Mouse (Mus musculus): ENCODE measurements around the gene Rnf167. TPM values are rescaled to one million over a fixed set of nuclear protein-coding genes. Genes with fewer than 3 reads are reported as not detected.

Rnf167 gene
- polyA plus RNA-seq, 1 experiment = 143 TPM

DNA sequence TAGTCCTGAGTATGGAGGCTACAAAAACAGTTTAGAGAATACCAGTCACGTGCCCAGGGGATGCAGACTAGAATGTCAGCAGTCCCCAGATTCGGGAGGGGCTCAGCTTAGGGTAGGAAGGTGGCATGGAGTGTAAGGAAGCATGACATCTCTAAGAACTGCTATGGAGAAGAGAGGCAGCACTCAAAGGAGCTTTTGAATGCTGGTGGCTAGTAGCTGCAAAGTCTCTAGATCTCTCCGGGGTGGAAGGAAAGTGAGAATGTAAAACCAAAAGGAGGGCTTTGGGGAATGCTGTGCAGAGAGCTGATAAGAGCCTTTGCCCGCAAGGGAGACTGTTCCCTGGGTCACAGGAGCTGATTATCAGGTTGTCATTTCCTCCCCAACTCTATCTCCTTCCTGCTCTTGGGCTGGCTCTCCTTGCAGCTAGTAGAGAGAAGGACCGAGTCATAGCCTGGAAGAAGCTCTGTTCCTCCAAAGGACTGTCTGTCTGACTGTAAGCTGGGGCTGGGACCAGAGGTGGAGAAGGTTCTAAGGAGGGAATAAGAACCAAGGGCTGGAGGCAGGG is 8.2 kb upstream of the Rnf167 start, which contains the start of gene Gp1ba:
TSS of gene Gp1ba (plus strand) at position 409 of the 565 bp plus-strand sequence.
- WGBS = 54% methylated on average over 5 of the region's 5 CpGs

DNA sequence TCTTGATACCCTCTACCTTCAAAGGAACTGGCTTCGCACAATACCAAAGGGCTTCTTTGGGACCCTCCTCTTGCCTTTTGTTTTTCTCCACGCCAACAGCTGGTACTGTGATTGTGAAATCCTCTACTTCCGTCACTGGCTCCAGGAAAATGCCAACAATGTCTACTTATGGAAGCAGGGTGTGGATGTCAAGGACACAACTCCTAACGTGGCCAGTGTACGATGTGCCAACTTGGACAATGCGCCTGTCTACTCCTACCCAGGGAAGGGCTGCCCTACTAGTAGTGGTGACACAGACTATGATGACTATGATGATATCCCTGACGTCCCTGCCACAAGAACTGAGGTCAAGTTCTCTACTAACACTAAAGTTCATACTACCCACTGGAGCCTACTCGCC is 7.1 kb upstream of the Rnf167 start:
- Histone ChIP-seq H3K4me3 (replicated peaks; ENCODE audit: insufficient read depth, low read depth, low read length) (no peak overlapping the region), H3K27ac (ENCODE audit: insufficient read depth, low read length) (no peak overlapping the region), H3K4me1 (ENCODE audit: control insufficient read depth, insufficient read depth, low read length) (peaks cover under 1% of the 10 kb centered on the region; the same call in 1 of the 2 replicates), H3K27me3 (ENCODE audit: control insufficient read depth, insufficient read depth, low read length) (no peaks in the 10 kb centered on the region)
- WGBS = 81% methylated on average over 8 of the region's 8 CpGs
- DNase-seq = no peak
- TF ChIP-seq POLR2A (IDR thresholded peaks at IDR 0.05; ENCODE audit: borderline replicate concordance, insufficient read depth, low read length) (no peak), CTCF (IDR thresholded peaks at IDR 0.05; ENCODE audit: borderline replicate concordance, insufficient read depth, low read depth, low read length) (no peak)

More for the DNA sequence above, 8.2 kb upstream of the Rnf167 start, which contains the start of gene Gp1ba:
- Histone ChIP-seq H3K4me3 (replicated peaks; ENCODE audit: insufficient read depth, low read depth, low read length) (no peak within 1 kb of the TSS), H3K27ac (ENCODE audit: insufficient read depth, low read length) (no peak within 1 kb of the TSS), H3K4me1 (ENCODE audit: control insufficient read depth, insufficient read depth, low read length) (no peaks in the 10 kb centered on the region), H3K27me3 (ENCODE audit: control insufficient read depth, insufficient read depth, low read length) (no peaks in the 10 kb centered on the region)
- DNase-seq = no peak
- TF ChIP-seq POLR2A (IDR thresholded peaks at IDR 0.05; ENCODE audit: borderline replicate concordance, insufficient read depth, low read length) = no peak
- TF ChIP-seq CTCF (IDR thresholded peaks at IDR 0.05; ENCODE audit: borderline replicate concordance, insufficient read depth, low read depth, low read length) = no peak

DNA sequence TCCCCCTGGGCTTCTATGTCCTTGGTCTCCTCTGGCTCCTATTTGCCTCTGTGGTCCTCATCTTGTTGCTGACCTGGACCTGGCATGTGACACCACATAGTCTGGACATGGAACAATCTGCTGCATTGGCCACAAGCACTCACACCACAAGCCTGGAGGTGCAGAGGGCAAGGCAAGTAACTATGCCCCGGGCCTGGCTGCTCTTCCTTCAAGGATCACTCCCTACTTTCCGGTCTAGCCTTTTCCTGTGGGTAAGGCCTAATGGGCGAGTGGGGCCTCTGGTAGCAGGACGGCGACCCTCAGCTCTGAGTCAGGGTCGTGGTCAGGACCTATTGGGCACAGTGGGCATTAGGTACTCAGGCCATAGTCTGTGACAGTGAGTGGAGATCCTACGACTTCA is 5.8 kb upstream of the Rnf167 start:
- DNase-seq = no peak
- WGBS = 82% methylated on average over 7 of the region's 7 CpGs
- Histone ChIP-seq H3K4me1 (ENCODE audit: control insufficient read depth, insufficient read depth, low read length) (peaks cover 11% of the 10 kb centered on the region), H3K27ac (ENCODE audit: insufficient read depth, low read length) (no peak overlapping the region), H3K4me3 (replicated peaks; ENCODE audit: insufficient read depth, low read depth, low read length) (no peak overlapping the region), H3K27me3 (ENCODE audit: control insufficient read depth, insufficient read depth, low read length) (no peaks in the 10 kb centered on the region)
- TF ChIP-seq POLR2A (IDR thresholded peaks at IDR 0.05; ENCODE audit: borderline replicate concordance, insufficient read depth, low read length) = no peak
- no peak for TF ChIP-seq CTCF (IDR thresholded peaks at IDR 0.05; ENCODE audit: borderline replicate concordance, insufficient read depth, low read depth, low read length)

DNA sequence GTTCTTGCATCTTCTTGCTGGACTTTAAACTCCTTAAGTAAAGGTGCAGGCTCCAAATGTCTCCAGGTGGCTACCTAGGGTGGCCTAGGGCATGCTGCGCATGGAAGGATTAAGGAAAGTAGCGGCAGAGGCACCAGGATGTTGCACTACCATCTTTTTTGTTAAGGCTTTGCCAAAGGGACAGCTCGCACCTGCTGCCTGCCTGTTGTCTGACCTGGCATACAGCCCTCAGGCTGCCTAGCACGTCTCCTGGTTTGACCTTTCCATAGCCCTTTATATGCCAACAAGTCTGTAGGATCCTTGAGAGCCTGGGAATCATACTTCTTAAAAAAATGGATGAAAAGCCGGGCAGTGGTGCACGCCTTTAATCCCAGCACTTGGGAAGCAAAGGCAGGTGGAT is 4.0 kb upstream of the Rnf167 start:
- H3K27me3 ChIP-seq (ENCODE audit: control insufficient read depth, insufficient read depth, low read length) = no peaks in the 10 kb centered on the region
- no peak overlapping the region for H3K4me3 ChIP-seq (replicated peaks; ENCODE audit: insufficient read depth, low read depth, low read length)
- H3K27ac ChIP-seq (ENCODE audit: insufficient read depth, low read length) = no peak overlapping the region
- H3K4me1 ChIP-seq (ENCODE audit: control insufficient read depth, insufficient read depth, low read length) = peaks cover 11% of the 10 kb centered on the region
- TF ChIP-seq CTCF (IDR thresholded peaks at IDR 0.05; ENCODE audit: borderline replicate concordance, insufficient read depth, low read depth, low read length) = no peak
- TF ChIP-seq POLR2A (IDR thresholded peaks at IDR 0.05; ENCODE audit: borderline replicate concordance, insufficient read depth, low read length) = no peak
- DNase-seq = peak in 1 of 2 experiments; percentile 23
- 34% methylated on average over 6 of the region's 6 CpGs for WGBS

DNA sequence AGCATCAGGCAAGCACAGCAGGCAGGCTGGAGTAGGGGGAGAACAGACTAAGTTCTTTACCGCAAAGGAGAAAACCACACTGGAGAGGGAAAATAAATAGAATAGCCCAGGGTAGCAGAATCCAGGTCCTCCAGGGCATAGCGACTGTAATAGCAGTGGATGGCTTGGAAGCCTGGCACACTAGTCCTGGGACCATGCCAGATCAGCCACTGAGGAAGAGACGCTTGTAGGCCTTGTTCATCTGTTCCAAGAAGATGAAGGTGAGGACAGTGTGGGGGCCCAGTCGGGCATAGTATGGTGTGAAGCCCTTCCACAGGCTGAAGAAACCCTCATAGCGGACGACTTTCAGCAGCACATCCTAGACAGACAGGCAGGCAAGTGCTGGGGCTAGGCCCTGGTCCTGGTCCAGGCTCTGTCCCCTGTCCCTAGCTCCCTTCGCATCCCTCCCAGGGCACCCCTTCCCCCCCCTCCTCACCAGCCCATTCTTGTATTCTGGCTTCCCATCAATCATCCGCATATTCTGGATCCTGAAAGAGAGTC is 2.4 kb upstream of the Rnf167 start:
- DNase-seq = peak in 1 of 2 experiments; percentile 30
- Histone ChIP-seq H3K4me1 (ENCODE audit: control insufficient read depth, insufficient read depth, low read length) (peaks cover 15% of the 10 kb centered on the region), H3K27me3 (ENCODE audit: control insufficient read depth, insufficient read depth, low read length) (no peaks in the 10 kb centered on the region), H3K4me3 (replicated peaks; ENCODE audit: insufficient read depth, low read depth, low read length) (no peak overlapping the region), H3K27ac (ENCODE audit: insufficient read depth, low read length) (no peak overlapping the region)
- WGBS = 62% methylated on average over 8 of the region's 8 CpGs
- TF ChIP-seq POLR2A (IDR thresholded peaks at IDR 0.05; ENCODE audit: borderline replicate concordance, insufficient read depth, low read length) (no peak), CTCF (IDR thresholded peaks at IDR 0.05; ENCODE audit: borderline replicate concordance, insufficient read depth, low read depth, low read length) (no peak)

DNA sequence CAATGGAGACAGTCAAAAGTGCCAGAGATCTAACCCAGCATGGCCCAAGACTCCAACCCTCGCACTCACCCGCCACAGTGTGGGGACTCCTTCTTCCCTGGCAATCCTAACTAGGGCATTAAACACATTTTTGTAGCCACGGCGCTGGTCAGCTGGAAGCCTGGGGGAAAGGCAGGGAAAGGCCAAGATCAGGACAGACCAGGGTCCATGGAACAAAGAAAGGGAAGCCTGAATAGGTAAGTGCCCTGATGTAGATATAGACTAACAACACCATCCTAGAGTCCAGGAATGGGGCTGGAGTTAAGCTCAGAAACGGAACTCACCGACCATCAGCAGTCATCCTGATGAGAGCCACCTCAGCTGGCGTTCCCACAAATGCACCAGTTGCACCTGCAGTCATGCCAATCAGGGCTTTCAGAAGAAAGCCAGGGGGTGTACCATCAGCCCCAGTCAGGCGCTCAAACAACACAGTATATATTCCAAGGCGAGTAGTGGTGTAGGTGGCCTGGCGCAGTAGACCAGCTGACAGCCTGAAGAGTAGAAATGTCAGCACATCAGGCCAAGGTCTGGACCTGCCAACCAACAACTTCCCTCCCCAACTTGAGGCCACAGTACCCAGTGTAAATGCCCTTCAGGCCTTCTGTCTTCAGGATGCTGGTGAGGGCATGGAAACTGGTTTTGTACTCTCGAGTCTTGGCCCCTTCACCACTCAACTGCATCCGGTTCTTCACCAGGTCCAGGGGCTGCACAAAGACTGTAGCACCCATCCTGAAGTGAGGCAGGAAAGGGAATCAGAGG is 1.4 kb upstream of the Rnf167 start:
- peak in 1 of 2 experiments; percentile 43 for DNase-seq
- 75% methylated on average over 12 of the region's 12 CpGs for WGBS
- no peaks in the 10 kb centered on the region for H3K27me3 ChIP-seq (ENCODE audit: control insufficient read depth, insufficient read depth, low read length)

DNA sequence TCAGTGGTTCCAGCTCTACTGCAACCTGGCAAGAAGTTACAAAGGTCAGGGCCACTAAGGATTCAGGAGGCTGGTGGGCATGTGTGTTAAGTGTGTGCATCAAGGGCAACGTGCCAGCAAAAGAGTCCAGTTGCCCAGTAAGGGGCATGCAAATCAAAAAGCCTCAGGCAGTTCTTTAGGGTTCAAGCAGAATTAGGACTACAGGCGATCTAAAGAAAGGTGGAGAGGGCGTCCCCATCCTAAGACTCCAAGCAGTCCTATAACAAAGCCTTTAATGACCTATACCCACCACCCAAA is 828 bp upstream of the Rnf167 start:
- 6% methylated on average over 3 of the region's 3 CpGs for WGBS
- peak in 1 of 2 experiments; percentile 50 for DNase-seq
- Histone ChIP-seq H3K27ac (ENCODE audit: insufficient read depth, low read length) (peak overlapping the region; percentile 88), H3K4me3 (replicated peaks; ENCODE audit: insufficient read depth, low read depth, low read length) (peak overlapping the region; percentile 68), H3K4me1 (ENCODE audit: control insufficient read depth, insufficient read depth, low read length) (peaks cover 15% of the 10 kb centered on the region), H3K27me3 (ENCODE audit: control insufficient read depth, insufficient read depth, low read length) (no peaks in the 10 kb centered on the region)
- TF ChIP-seq CTCF (IDR thresholded peaks at IDR 0.05; ENCODE audit: borderline replicate concordance, insufficient read depth, low read depth, low read length) (no peak), POLR2A (IDR thresholded peaks at IDR 0.05; ENCODE audit: borderline replicate concordance, insufficient read depth, low read length) (no peak)

More for the DNA sequence above, 1.4 kb upstream of the Rnf167 start:
- H3K4me3 ChIP-seq (replicated peaks; ENCODE audit: insufficient read depth, low read depth, low read length) = peak overlapping the region; percentile 68
- peaks cover 15% of the 10 kb centered on the region for H3K4me1 ChIP-seq (ENCODE audit: control insufficient read depth, insufficient read depth, low read length)
- H3K27ac ChIP-seq (ENCODE audit: insufficient read depth, low read length) = 0 out of 2 replicates have a peak overlapping the region, but pooled peaks have one; percentile 88
- no peak for TF ChIP-seq POLR2A (IDR thresholded peaks at IDR 0.05; ENCODE audit: borderline replicate concordance, insufficient read depth, low read length)
- TF ChIP-seq CTCF (IDR thresholded peaks at IDR 0.05; ENCODE audit: borderline replicate concordance, insufficient read depth, low read depth, low read length) = no peak

Measured in cerebellum, adult 2 months (tissue).